Mouse (Mus musculus) megakaryocyte, embryonic 14.5 days (primary cell): ENCODE data around the gene Rfx8.

Experiments
- FLI1 ChIP-seq: IDR thresholded peaks from 2 replicates; pipeline ENCODE4 v1.6.1; 2012; ENCODE audit warnings: low read length, inconsistent platforms, mixed read lengths
- GATA1 ChIP-seq: IDR thresholded peaks from 3 replicates; pipeline ENCODE4 v1.6.1; 2012; ENCODE audit warnings: mixed read lengths, low read length, inconsistent platforms, borderline replicate concordance

DNA sequence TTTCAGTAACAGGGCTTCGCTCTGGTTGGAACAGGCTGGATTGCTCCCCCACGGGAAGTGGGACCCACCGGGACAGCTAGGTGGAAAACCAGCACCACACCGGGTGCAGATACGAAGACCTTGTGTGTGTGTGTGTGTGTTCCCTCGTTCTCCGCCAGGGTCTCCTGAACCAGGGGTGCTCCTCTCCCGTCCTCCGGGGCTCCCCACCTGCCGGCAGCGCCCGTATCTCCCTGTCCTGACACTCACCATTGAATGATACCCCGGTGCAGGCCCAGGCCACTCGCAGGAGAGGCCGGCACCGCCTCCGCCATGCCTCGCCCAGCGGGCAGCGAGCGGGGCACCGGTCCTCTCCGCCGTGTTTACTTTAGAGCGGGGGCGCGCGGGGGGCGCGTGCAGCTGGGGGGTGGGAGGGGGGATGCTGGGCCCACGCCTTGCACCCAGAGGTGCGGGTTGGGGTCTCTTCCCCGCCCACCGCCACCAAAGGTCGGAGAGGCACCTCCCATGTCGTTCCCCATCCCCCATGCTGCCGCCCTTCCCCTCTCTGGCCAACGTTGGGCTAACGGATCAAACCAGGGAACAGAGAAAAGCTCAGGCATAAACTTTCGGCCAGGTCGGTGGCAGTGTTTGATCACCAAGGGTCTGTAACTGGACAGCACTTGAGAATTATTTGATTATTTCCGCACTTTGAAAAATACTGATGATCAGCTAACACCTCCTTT is at the start of gene Rfx8:
- no peak for TF ChIP-seq GATA1
- TF ChIP-seq FLI1 = no peak
